Mouse (Mus musculus) macrophage (primary cell): Measurements from ENCODE around the gene Ctnnbip1. TPM values are rescaled to one million over a fixed set of nuclear protein-coding genes. Genes with fewer than 3 reads are reported as not detected.

Experiments
- H3K27ac ChIP-seq: fragments of 350-480 bp; formaldehyde crosslinking; 2 replicates; pipeline ENCODE4 v1.9.0; 2021
- H3K36me3 ChIP-seq: fragments of 350-480 bp; formaldehyde crosslinking; 2 replicates; pipeline ENCODE4 v1.9.0; 2021; ENCODE audit errors: inconsistent target
- H3K4me3 ChIP-seq: fragments of 350-480 bp; formaldehyde crosslinking; 2 replicates; pipeline ENCODE4 v1.9.0; 2021; ENCODE audit errors: inconsistent target
- H3K79me2 ChIP-seq: fragments of 350-480 bp; formaldehyde crosslinking; 2 replicates; pipeline ENCODE4 v1.9.0; 2021; ENCODE audit errors: inconsistent target
- WGBS: methylation state at CpG from one replicate; pipeline ENCODE4 v1.1.7; 2026; ENCODE audit warnings: inconsistent platforms; ENCODE audit not compliant: missing documents; 5-methylcytosine and 5-hydroxymethylcytosine counted together
- polyA plus RNA-seq: library from polyadenylated mRNA; stranded (reverse); fragments of 250-400 nt; gene quantifications from 3 replicates; pipeline ENCODE4 v1.2.4, GENCODE M21; 2018; ENCODE audit warnings: inconsistent platforms

The Ctnnbip1 gene
- polyA plus RNA-seq, 1 experiment from 2014 or later, result 7.0 TPM

DNA sequence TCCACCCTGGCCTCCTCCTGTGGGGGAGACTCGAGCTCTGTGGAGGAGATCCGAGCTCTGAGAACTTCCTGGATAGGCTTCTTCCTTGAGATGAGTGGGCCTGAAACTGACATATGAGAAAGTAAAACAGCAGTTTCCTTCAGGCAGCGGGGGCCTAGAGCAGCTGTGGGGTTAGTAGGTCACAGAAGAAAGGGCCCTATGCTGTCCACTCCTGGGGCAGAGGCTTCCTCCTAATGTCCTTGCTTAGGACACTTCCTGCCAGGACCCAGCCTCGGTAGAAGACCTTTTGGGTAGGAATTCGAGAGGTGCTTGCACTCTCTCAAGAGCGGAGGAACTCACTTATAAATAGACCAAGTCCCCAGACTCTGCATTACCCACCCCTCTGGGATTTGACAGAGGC, 11.7 kb downstream of the Ctnnbip1 start:
- WGBS, result 89% methylated on average over 6 of the region's 6 CpGs
- H3K79me2 ChIP-seq, result no peaks in the 10 kb centered on the region
- no peak overlapping the region for H3K27ac ChIP-seq
- H3K36me3 ChIP-seq, result no peaks in the 10 kb centered on the region
- no peak overlapping the region for H3K4me3 ChIP-seq

DNA sequence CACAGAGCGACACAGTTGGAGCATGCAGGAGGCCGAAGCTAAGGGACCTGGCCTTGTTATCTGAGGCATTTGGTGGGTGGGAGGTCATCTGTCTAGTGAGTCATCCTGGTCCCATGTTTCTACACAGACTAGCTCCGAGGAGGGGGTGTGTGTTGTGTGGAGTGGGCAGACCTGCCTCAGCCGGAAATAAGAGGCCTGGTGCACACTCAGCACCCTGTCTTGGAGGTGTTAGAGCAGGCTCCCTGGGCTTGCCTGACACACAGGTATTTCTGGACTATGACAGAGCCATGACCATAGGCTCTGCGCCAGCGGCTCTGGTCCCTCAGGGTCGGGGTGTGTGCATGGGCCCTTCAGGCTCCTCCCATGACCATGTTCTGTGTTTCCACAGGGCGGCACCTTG, 21.4 kb downstream of the Ctnnbip1 start:
- WGBS, result 93% methylated on average over 8 of the region's 8 CpGs
- H3K79me2 ChIP-seq, result no peaks in the 10 kb centered on the region
- H3K4me3 ChIP-seq, result no peak overlapping the region
- H3K36me3 ChIP-seq, result no peaks in the 10 kb centered on the region
- H3K27ac ChIP-seq, result no peak overlapping the region

- no peaks in the 10 kb centered on the region for H3K79me2 ChIP-seq
- H3K27ac ChIP-seq, result no peak overlapping the region
- 27% methylated on average over 5 of the region's 5 CpGs for WGBS
- H3K36me3 ChIP-seq, result no peaks in the 10 kb centered on the region
- no peak overlapping the region for H3K4me3 ChIP-seq
Measured at GRCm38 (mm10) chr4:149541935-149542334, 23.9 kb downstream of the Ctnnbip1 start.

GRCm38 (mm10) chr4:149542431-149542830, 24.4 kb downstream of the Ctnnbip1 start:
- Histone ChIP-seq H3K4me3 (no peak overlapping the region), H3K79me2 (no peaks in the 10 kb centered on the region), H3K36me3 (no peaks in the 10 kb centered on the region), H3K27ac (no peak overlapping the region)
- 91% methylated on average over 12 of the region's 12 CpGs for WGBS

DNA sequence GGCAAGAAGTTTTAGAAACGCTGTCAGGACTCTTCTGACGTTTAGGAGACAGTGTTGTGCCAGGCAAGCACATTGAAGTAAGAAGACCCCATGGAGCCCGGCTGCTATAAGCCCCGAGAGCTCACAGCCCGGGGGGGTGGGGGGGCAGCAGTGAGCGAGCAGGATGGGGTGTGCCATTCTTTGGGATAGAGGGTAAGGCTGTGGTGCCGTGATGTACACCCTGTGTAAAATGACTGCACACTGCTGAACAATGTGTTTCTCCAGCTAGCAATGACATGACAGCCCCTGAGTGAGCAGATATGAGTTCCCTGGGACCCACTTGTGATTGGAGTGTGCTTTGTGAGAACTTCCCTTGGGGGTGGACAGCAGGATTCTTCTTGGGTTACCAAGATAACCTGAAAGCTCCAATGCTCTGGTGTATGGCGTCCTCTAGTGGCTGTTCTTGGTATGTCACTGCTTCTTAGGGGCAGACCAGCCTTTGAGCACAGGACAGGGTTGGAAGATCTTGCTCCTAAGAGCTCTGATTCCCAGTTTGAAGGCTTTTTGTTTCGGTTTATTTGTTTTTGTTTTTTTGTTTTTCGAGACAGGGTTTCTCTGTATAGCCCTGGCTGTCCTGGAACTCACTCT, 25.0 kb downstream of the Ctnnbip1 start:
- Histone ChIP-seq H3K36me3 (no peaks in the 10 kb centered on the region), H3K4me3 (no peak overlapping the region), H3K27ac (no peak overlapping the region), H3K79me2 (no peaks in the 10 kb centered on the region)
- 60% methylated on average over 9 of the region's 10 CpGs for WGBS

GRCm38 (mm10) chr4:149544892-149545291, 26.9 kb downstream of the Ctnnbip1 start:
- no peaks in the 10 kb centered on the region for H3K79me2 ChIP-seq
- no peaks in the 10 kb centered on the region for H3K36me3 ChIP-seq
- WGBS, result 94% methylated on average over 8 of the region's 8 CpGs
- no peak overlapping the region for H3K27ac ChIP-seq
- no peak overlapping the region for H3K4me3 ChIP-seq

DNA sequence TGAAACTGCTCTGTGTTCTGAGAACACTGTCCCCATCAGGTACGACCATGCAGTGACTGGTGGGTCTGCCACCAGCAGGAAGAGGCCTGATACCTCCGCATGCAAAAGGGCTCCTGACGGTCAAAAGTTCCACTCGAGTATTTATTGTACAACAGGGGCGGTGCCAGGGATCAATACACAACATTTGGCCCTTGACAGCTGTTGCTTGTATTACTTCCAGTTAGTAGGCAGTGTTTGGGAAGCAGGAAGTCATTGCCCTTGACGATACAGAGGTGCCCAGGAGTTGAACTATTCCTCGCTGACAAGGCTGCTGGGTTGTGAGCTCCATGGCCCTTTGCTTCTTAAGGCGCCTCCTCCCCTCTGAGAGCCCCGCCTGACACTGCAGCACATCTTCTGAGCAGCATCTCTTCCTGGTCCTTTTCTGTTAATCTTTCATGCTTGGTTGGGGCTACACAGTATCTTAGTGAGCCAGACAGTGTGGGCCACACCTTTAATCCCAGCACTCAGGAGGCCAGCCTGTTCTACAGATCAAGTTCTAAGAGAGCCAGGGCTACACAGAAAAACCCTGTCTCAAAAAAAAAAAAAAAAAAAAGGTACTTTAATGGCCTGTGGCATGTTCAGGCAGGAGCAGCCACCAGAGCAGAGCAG, 28.9 kb downstream of the Ctnnbip1 start:
- WGBS, result 90% methylated on average over 9 of the region's 9 CpGs
- Histone ChIP-seq H3K79me2 (no peaks in the 10 kb centered on the region), H3K36me3 (no peaks in the 10 kb centered on the region), H3K27ac (no peak overlapping the region), H3K4me3 (no peak overlapping the region)

GRCm38 (mm10) chr4:149547523-149547922, 29.5 kb downstream of the Ctnnbip1 start:
- no peak overlapping the region for H3K27ac ChIP-seq
- no peak overlapping the region for H3K4me3 ChIP-seq
- H3K36me3 ChIP-seq, result no peaks in the 10 kb centered on the region
- 84% methylated on average over 6 of the region's 6 CpGs for WGBS
- no peaks in the 10 kb centered on the region for H3K79me2 ChIP-seq

- Histone ChIP-seq H3K79me2 (no peaks in the 10 kb centered on the region), H3K4me3 (no peak overlapping the region), H3K36me3 (no peaks in the 10 kb centered on the region), H3K27ac (no peak overlapping the region)
- WGBS, result 63% methylated on average over 9 of the region's 9 CpGs
Measured at GRCm38 (mm10) chr4:149549221-149549925, 31.3 kb downstream of the Ctnnbip1 start.

GRCm38 (mm10) chr4:149550866-149551265, 32.8 kb downstream of the Ctnnbip1 start:
- Histone ChIP-seq H3K4me3 (no peak overlapping the region), H3K79me2 (no peaks in the 10 kb centered on the region), H3K36me3 (no peaks in the 10 kb centered on the region), H3K27ac (no peak overlapping the region)
- WGBS, result 91% methylated on average over 5 of the region's 5 CpGs

GRCm38 (mm10) chr4:149551696-149552095, 33.7 kb downstream of the Ctnnbip1 start:
- 90% methylated on average over 5 of the region's 5 CpGs for WGBS
- no peaks in the 10 kb centered on the region for H3K79me2 ChIP-seq
- H3K4me3 ChIP-seq, result no peak overlapping the region
- H3K27ac ChIP-seq, result no peak overlapping the region
- H3K36me3 ChIP-seq, result no peaks in the 10 kb centered on the region

DNA sequence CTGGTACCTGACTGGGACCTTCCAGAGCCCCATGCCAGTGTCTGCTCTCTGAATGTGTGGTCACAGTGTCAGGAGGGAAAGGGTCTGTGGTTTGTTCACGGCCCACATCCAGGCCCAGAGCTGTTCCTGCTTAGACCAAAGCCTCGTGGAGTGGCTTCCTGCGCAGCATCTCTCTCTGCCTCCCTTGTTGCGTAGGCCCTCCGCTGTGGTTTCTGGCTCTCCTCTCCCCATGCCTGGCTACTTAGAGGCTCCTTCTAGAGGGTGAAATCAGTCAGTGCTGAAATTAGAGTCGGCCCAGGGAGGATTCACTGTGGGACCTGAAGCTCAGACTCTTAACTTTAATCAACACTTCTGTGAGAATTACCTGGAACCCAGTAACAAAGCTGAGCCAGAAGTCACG, 35.8 kb downstream of the Ctnnbip1 start:
- 38% methylated on average over 7 of the region's 7 CpGs for WGBS
- H3K27ac ChIP-seq, result no peak overlapping the region
- no peaks in the 10 kb centered on the region for H3K36me3 ChIP-seq
- H3K4me3 ChIP-seq, result no peak overlapping the region
- no peaks in the 10 kb centered on the region for H3K79me2 ChIP-seq

DNA sequence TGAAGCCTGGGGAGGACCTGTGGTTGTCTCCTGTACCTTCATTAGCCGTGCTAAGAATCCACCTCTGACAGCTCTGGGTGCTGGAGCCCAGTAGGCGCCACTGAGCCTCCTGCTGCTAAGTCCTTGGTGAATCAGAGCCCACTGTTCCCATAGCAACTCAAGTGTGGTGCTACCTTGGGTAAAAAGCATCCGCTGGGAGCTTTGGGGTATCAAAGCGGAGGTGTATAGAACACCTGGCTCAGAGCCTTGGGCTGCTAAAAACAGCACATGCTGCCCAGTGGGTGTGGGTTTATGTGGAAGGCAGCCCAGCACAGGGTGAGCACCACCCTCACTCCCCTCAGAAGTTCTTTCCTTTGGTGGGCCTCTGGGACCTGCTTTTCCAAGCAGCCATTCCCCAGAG, 38.1 kb downstream of the Ctnnbip1 start:
- Histone ChIP-seq H3K4me3 (no peak overlapping the region), H3K79me2 (no peaks in the 10 kb centered on the region), H3K36me3 (no peaks in the 10 kb centered on the region), H3K27ac (no peak overlapping the region)
- 95% methylated on average over 4 of the region's 4 CpGs for WGBS

- no peaks in the 10 kb centered on the region for H3K79me2 ChIP-seq
- no peak overlapping the region for H3K4me3 ChIP-seq
- H3K36me3 ChIP-seq, result no peaks in the 10 kb centered on the region
- no peak overlapping the region for H3K27ac ChIP-seq
- WGBS, result 91% methylated on average over 5 of the region's 5 CpGs
Measured at GRCm38 (mm10) chr4:149557905-149558304, 39.9 kb downstream of the Ctnnbip1 start.

GRCm38 (mm10) chr4:149558389-149558788, 40.4 kb downstream of the Ctnnbip1 start:
- H3K4me3 ChIP-seq, result no peak overlapping the region
- 61% methylated on average over 3 of the region's 3 CpGs for WGBS
- H3K36me3 ChIP-seq, result no peaks in the 10 kb centered on the region
- H3K79me2 ChIP-seq, result no peaks in the 10 kb centered on the region
- no peak overlapping the region for H3K27ac ChIP-seq
